Mouse (Mus musculus) C2C12 (cell line): Measurements from ENCODE around the gene Cnga1. TPM values are rescaled to one million over a fixed set of nuclear protein-coding genes. Genes with fewer than 3 reads are reported as not detected.
"Not testable (repeated sequence)": the region's sequence is repeated elsewhere in the genome, so short reads cannot be mapped to it uniquely, and the experiment has no call there.

Source experiments
- H3K27me3 ChIP-seq: one replicate; pipeline ENCODE4 v1.6.1; 2011; ENCODE audit not compliant: control insufficient read depth, insufficient read depth, insufficient read length
- H3K36me3 ChIP-seq: one replicate; pipeline ENCODE4 v1.6.1; 2011; ENCODE audit not compliant: control insufficient read depth, insufficient read depth
- H3K4me3 ChIP-seq: one replicate; pipeline ENCODE4 v1.5.1; 2011; ENCODE audit warnings: mild to moderate bottlenecking, control low read depth; ENCODE audit not compliant: poor library complexity, insufficient read depth, severe bottlenecking
- H3K79me2 ChIP-seq: one replicate; pipeline ENCODE4 v1.6.1; 2011; ENCODE audit not compliant: control insufficient read depth, insufficient read depth
- H3K79me3 ChIP-seq: one replicate; pipeline ENCODE4 v1.6.1; 2011; ENCODE audit warnings: low read depth, control low read depth
- H3ac ChIP-seq: one replicate; pipeline ENCODE3; 2011; ENCODE audit warnings: low read depth; ENCODE audit not compliant: control insufficient read depth, insufficient read length
- CEBPB ChIP-seq: IDR thresholded peaks from one replicate; pipeline ENCODE4 v1.6.1; 2011; ENCODE audit warnings: low read depth, mild to moderate bottlenecking, control low read depth, moderate library complexity
- CTCF ChIP-seq: IDR thresholded peaks from one replicate; pipeline ENCODE4 v1.5.1; 2011; ENCODE audit not compliant: control insufficient read depth, insufficient read depth, insufficient read length
- FOSL1 ChIP-seq: IDR thresholded peaks from one replicate; pipeline ENCODE4 v1.8.0; 2011; ENCODE audit warnings: mild to moderate bottlenecking, low read length; ENCODE audit not compliant: poor library complexity, insufficient read depth, severe bottlenecking
- MAX ChIP-seq: IDR thresholded peaks from one replicate; pipeline ENCODE4 v1.6.1; 2011; ENCODE audit warnings: mild to moderate bottlenecking, control low read depth
- MYOD1 ChIP-seq: IDR thresholded peaks from one replicate; pipeline ENCODE4 v1.6.1; 2011; ENCODE audit warnings: low read depth; ENCODE audit not compliant: control insufficient read depth, insufficient read length
- MYOG ChIP-seq: IDR thresholded peaks from one replicate; pipeline ENCODE4 v1.6.1; 2011; ENCODE audit not compliant: control insufficient read depth, insufficient read length; ENCODE audit errors: extremely low read depth
- USF1 ChIP-seq: IDR thresholded peaks from one replicate; pipeline ENCODE4 v1.6.1; 2011; ENCODE audit warnings: low read depth, mild to moderate bottlenecking, control low read depth, moderate library complexity
- polyA plus RNA-seq: library from polyadenylated mRNA; unstranded; fragments of >200 nt; fragmentation: generic; extraction: Trizol; gene quantifications from one replicate; pipeline ENCODE4 v1.2.1, GENCODE M21; 2012; ENCODE audit warnings: missing spikeins

The Cnga1 gene
- polyA plus RNA-seq, 1 experiment: not detected

- Histone ChIP-seq H3K36me3 (no peaks in the 10 kb centered on the region), H3ac (no peak overlapping the region), H3K27me3 (peaks cover 11% of the 10 kb centered on the region), H3K79me3 (no peaks in the 10 kb centered on the region), H3K4me3 (no peak overlapping the region), H3K79me2 (no peaks in the 10 kb centered on the region)
- TF ChIP-seq MAX: no peak
- TF ChIP-seq MYOG: no peak
- TF ChIP-seq FOSL1: no peak
- no peak for TF ChIP-seq CTCF
- no peak for TF ChIP-seq MYOD1
- TF ChIP-seq USF1: no peak
- TF ChIP-seq CEBPB: no peak
Measured at GRCm38 (mm10) chr5:72601006-72601405, 43.1 kb downstream of the Cnga1 start.

GRCm38 (mm10) chr5:72587192-72587681 is 56.8 kb downstream of the Cnga1 start, which contains the start of gene Gm5868:
TSS of gene Gm5868 (minus strand) at chr5:72587551.
- Histone ChIP-seq H3K79me3 (no peaks in the 10 kb centered on the region), H3K4me3 (no peak within 1 kb of the TSS), H3K27me3 (peaks cover 4% of the 10 kb centered on the region), H3K36me3 (no peaks in the 10 kb centered on the region), H3ac (no peak within 1 kb of the TSS), H3K79me2 (no peaks in the 10 kb centered on the region)
- no peak for TF ChIP-seq FOSL1
- no peak for TF ChIP-seq MAX
- no peak for TF ChIP-seq USF1
- TF ChIP-seq CTCF: no peak
- TF ChIP-seq CEBPB: no peak
- TF ChIP-seq MYOG: no peak
- no peak for TF ChIP-seq MYOD1

- not testable (repeated sequence) for H3K4me3 ChIP-seq, H3K79me2 ChIP-seq
Measured at GRCm38 (mm10) chr5:72586667-72587191, 57.3 kb downstream of the Cnga1 start.

DNA sequence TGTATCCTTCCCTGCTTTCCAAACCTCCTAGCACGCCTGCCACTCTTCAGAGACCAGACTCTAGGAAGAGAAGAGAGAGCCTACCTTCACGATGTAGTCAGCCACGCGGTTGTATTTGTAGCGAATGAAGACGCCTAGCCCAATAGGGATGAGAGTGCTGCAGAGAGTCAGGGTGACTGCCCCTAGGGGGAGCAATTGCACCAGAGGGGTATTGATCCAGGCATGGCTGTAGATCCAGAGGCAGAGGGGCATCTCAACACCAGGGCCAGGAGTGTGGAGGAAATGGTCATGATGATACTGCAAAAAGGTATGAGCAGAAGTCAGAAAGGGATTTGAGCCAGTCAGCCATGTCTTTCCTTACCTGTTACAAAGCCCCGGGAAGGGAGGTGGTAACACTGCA is 58.0 kb downstream of the Cnga1 start:
- H3K27me3 ChIP-seq, H3K79me3 ChIP-seq, H3K36me3 ChIP-seq, H3K4me3 ChIP-seq, H3ac ChIP-seq, H3K79me2 ChIP-seq: not testable (repeated sequence)

More at GRCm38 (mm10) chr5:72586667-72587191, 57.3 kb downstream of the Cnga1 start:
- not testable (repeated sequence) for H3K36me3 ChIP-seq, H3K79me3 ChIP-seq, H3ac ChIP-seq, H3K27me3 ChIP-seq

DNA sequence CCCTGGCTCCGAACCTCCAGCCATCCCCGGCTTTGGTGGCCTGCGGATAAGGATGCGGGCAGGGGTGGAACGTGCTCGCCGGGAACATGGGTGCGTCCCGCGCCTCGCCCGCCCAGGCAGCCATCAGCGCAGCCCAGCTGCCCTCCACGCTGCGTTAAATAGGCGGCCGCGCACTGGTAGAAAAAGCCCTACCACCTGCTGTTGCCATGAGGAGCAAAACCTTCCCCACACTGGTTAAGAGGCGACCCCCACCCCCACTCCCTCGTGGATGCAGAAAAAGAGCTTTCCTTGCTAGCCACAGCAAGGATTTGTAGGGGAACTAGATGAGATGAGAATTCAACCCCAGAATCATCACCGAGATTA is 63.1 kb downstream of the Cnga1 start, which contains the start of gene Zar1:
Gene Zar1, minus strand, starts transcription at position 285 of the 363 bp plus-strand sequence.
- H3K4me3 ChIP-seq, H3K79me2 ChIP-seq: not testable (repeated sequence)

DNA sequence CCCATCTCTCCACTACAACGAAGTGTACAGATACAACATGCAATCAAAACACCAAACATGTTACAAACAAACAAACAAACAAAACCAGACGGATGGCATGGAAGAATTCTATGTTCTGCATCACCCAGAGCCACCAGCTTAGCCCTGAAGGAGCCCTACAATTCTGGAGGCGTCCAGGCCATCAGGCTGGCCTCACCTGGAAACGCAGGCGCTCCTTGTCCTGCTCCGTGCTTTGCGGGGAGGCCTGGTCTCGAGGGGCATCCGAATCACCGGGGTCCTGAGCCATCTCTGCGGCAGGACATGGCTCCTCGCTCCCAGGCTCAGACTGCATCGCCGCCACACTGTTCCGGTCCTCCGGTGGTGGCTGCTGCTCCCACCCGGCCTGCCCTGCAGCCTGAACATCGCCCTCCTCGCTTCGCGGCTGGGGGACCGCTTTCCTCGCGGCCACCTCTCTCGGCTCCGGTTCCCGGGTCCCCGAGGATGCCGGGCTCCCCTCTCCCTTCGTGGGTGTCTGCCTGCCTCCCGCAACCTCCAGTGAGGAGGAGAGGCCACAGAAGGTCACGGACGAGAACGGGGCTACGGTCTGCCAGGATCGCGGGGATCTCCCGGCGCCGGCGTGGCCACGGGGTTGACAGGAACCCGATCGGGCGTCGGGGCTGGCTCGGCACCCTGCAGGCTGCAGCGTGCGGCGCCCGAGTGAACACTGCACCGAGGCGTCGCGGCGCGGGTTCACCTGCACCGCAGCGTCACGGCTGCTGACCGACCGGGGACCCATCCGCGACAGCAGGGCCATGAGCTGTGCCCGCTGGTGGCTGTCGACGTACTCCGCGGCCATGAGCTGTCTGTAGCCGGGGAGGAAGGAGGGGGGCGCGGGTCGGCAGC is 63.7 kb downstream of the Cnga1 start:
- not testable (repeated sequence) for H3K79me3 ChIP-seq, H3K79me2 ChIP-seq, H3K4me3 ChIP-seq, H3ac ChIP-seq, H3K36me3 ChIP-seq, H3K27me3 ChIP-seq

More for the DNA sequence above, 63.1 kb downstream of the Cnga1 start, which contains the start of gene Zar1:
- H3K27me3 ChIP-seq, H3K36me3 ChIP-seq, H3ac ChIP-seq, H3K79me3 ChIP-seq: not testable (repeated sequence)

- H3K4me3 ChIP-seq, H3K27me3 ChIP-seq, H3K79me2 ChIP-seq, H3K36me3 ChIP-seq, H3ac ChIP-seq, H3K79me3 ChIP-seq: not testable (repeated sequence)
Measured at GRCm38 (mm10) chr5:72579599-72579998, 64.5 kb downstream of the Cnga1 start.
